Mouse (Mus musculus) liver, adult 2 months (tissue): ENCODE results near the gene Tyms. TPM values are rescaled to one million over a fixed set of nuclear protein-coding genes. Genes with fewer than 3 reads are reported as not detected.
"Not testable (repeated sequence)": the region's sequence is repeated elsewhere in the genome, so short reads cannot be mapped to it uniquely, and the experiment has no call there.

ENCODE experiments used
- DNase-seq: peaks from one replicate; pipeline ENCODE4 v3.0.0-alpha.2; 2011; ENCODE audit warnings: low read depth, low spot score; ENCODE audit errors: extremely low read depth
- H3K27ac ChIP-seq: fragments of 200-500 bp; replicated peaks from 2 replicates; pipeline ENCODE4 v1.5.1; 2012; ENCODE audit warnings: low read depth, mild to moderate bottlenecking, control low read depth, inconsistent platforms, low read length; ENCODE audit not compliant: insufficient read depth
- H3K27me3 ChIP-seq: fragments of 200-500 bp; 2 replicates; pipeline ENCODE4 v1.6.1; 2012; ENCODE audit warnings: mild to moderate bottlenecking, moderate library complexity, low read length, inconsistent platforms; ENCODE audit not compliant: control insufficient read depth, insufficient read depth
- H3K36me3 ChIP-seq: fragments of 200-500 bp; 2 replicates; pipeline ENCODE4 v1.6.1; 2012; ENCODE audit warnings: low read length, inconsistent platforms; ENCODE audit not compliant: control insufficient read depth, insufficient read depth
- H3K4me1 ChIP-seq: fragments of 200-500 bp; 2 replicates; pipeline ENCODE4 v1.6.1; 2011; ENCODE audit warnings: low read length; ENCODE audit not compliant: control insufficient read depth, insufficient read depth
- H3K4me3 ChIP-seq: fragments of 200-500 bp; 2 replicates; pipeline ENCODE4 v1.5.1; 2011; ENCODE audit warnings: low read depth, mild to moderate bottlenecking, control low read depth, low read length, moderate library complexity; ENCODE audit not compliant: insufficient read depth
- H3K79me2 ChIP-seq: fragments of 200-500 bp; 2 replicates; pipeline ENCODE4 v1.6.1; 2012; ENCODE audit warnings: inconsistent platforms, mild to moderate bottlenecking, low read length, moderate library complexity; ENCODE audit not compliant: control insufficient read depth, insufficient read depth
- H3K9ac ChIP-seq: fragments of 200-500 bp; 2 replicates; pipeline ENCODE4 v1.6.1; 2012; ENCODE audit warnings: low read depth, mild to moderate bottlenecking, control low read depth, inconsistent platforms, low read length
- CTCF ChIP-seq: fragments of 200-500 bp; IDR thresholded peaks from 2 replicates; pipeline ENCODE4 v1.5.1; 2011; ENCODE audit warnings: low read depth, low read length, control low read depth
- POLR2A ChIP-seq: fragments of 200-500 bp; IDR thresholded peaks from 2 replicates; pipeline ENCODE4 v1.6.1; 2011; ENCODE audit warnings: low read length, control low read depth; ENCODE audit not compliant: insufficient read depth; ENCODE audit errors: extremely low read depth
- WGBS: fragments of 180-500 bp; shearing (Covaris S2); methylation state at CpG from one replicate; pipeline ENCODE4 v1.1.7; 2018; 5-methylcytosine and 5-hydroxymethylcytosine counted together
- polyA plus RNA-seq: library from polyadenylated mRNA; depleted of rRNA; stranded (reverse); fragments of >200 nt; gene quantifications from 2 replicates; pipeline ENCODE4 v1.2.3, GENCODE M21; 2012
- total RNA-seq: library from RNA; depleted of rRNA; stranded (reverse); fragments of >200 nt; gene quantifications from 2 replicates; pipeline ENCODE4 v1.2.3, GENCODE M21; 2014

Tyms gene
- total and polyA plus RNA-seq, 2 experiments = 8.9 to 14.1 TPM

GRCm38 (mm10) chr5:30067726-30068125 lies 5.7 kb downstream of the Tyms start:
- 81% methylated on average over 6 of the region's 6 CpGs for WGBS
- Histone ChIP-seq H3K9ac (no peak overlapping the region), H3K36me3 (peaks cover 14% of the 10 kb centered on the region), H3K4me3 (no peak overlapping the region), H3K4me1 (0 out of 2 replicates have a peak, but pooled peaks cover 3% of the 10 kb centered on the region), H3K27ac (no peak overlapping the region), H3K27me3 (no peaks in the 10 kb centered on the region), H3K79me2 (no peaks in the 10 kb centered on the region)
- no peak for DNase-seq
- TF ChIP-seq CTCF (no peak), POLR2A (no peak)

GRCm38 (mm10) chr5:30059607-30060006 lies 13.8 kb downstream of the Tyms start:
- H3K27ac ChIP-seq, H3K4me1 ChIP-seq, H3K79me2 ChIP-seq, H3K9ac ChIP-seq, DNase-seq, H3K4me3 ChIP-seq, H3K27me3 ChIP-seq: not testable (repeated sequence)
- 91% methylated on average over 5 of the region's 5 CpGs for WGBS
- peaks cover 19% of the 10 kb centered on the region for H3K36me3 ChIP-seq

GRCm38 (mm10) chr5:30058216-30058731 lies 15.1 kb downstream of the Tyms start:
- TF ChIP-seq CTCF = no peak
- TF ChIP-seq POLR2A = no peak

GRCm38 (mm10) chr5:30039841-30040240 lies 33.6 kb downstream of the Tyms start:
- not testable (repeated sequence) for H3K36me3 ChIP-seq, H3K27me3 ChIP-seq, H3K27ac ChIP-seq, H3K4me3 ChIP-seq, H3K9ac ChIP-seq, H3K79me2 ChIP-seq, H3K4me1 ChIP-seq
- 81% methylated on average over 4 of the region's 4 CpGs for WGBS
- peak; percentile 2 for DNase-seq

More at GRCm38 (mm10) chr5:30058216-30058731, 15.1 kb downstream of the Tyms start:
- Histone ChIP-seq H3K9ac (no peak overlapping the region), H3K4me1 (no peaks in the 10 kb centered on the region), H3K27ac (no peak overlapping the region), H3K27me3 (no peaks in the 10 kb centered on the region), H3K36me3 (peaks cover 16% of the 10 kb centered on the region), H3K79me2 (no peaks in the 10 kb centered on the region), H3K4me3 (no peak overlapping the region)
- WGBS = 93% methylated on average over 6 of the region's 6 CpGs
- no peak for DNase-seq

GRCm38 (mm10) chr5:30039324-30039723 lies 34.1 kb downstream of the Tyms start:
- H3K36me3 ChIP-seq, H3K4me1 ChIP-seq, H3K4me3 ChIP-seq, DNase-seq, H3K27me3 ChIP-seq, H3K9ac ChIP-seq, H3K27ac ChIP-seq, H3K79me2 ChIP-seq: not testable (repeated sequence)
- WGBS = 76% methylated on average over 5 of the region's 5 CpGs

- not testable (repeated sequence) for DNase-seq, H3K27me3 ChIP-seq, H3K4me3 ChIP-seq, H3K9ac ChIP-seq, H3K79me2 ChIP-seq, H3K36me3 ChIP-seq, H3K27ac ChIP-seq, H3K4me1 ChIP-seq
- WGBS = 94% methylated on average over 2 of the region's 2 CpGs
These were observed 36.3 kb downstream of the Tyms start for GRCm38 (mm10) chr5:30037111-30037510.

GRCm38 (mm10) chr5:30035862-30036261 lies 37.6 kb downstream of the Tyms start:
- not testable (repeated sequence) for H3K27me3 ChIP-seq, H3K79me2 ChIP-seq, H3K4me1 ChIP-seq, H3K9ac ChIP-seq, H3K4me3 ChIP-seq, H3K27ac ChIP-seq, H3K36me3 ChIP-seq
- WGBS = 83% methylated on average over 4 of the region's 4 CpGs
- peak; percentile 6 for DNase-seq
